Mouse (Mus musculus) monocyte, adult 5-6 weeks (primary cell): ENCODE data around the gene Gal3st3. TPM values are rescaled to one million over a fixed set of nuclear protein-coding genes. Genes with fewer than 3 reads are reported as not detected.

Source experiments
- total RNA-seq: library from RNA; stranded (forward); fragments of 200-1000, 200-491, 200-594 nt; gene quantifications from 3 replicates; pipeline ENCODE4 v1.2.3, GENCODE M21; 2017

Gene Gal3st3
- total RNA-seq, 1 experiment from 2014 or later: not detected

Other genes with a start within 250 kb of the Gal3st3 start
- 0.19 to 0.68 TPM (median 0.21 TPM) in 3 replicates for gene Rin1, start 247.8 kb upstream of the Gal3st3 start, total RNA-seq
- not detected in 3 replicates for gene Cd248, start 230.3 kb upstream of the Gal3st3 start, total RNA-seq
- 0.67 to 7.8 TPM (median 3.3 TPM) in 3 replicates for gene Tmem151a, start 212.8 kb upstream of the Gal3st3 start, total RNA-seq
- 10.4 to 13.3 TPM (median 10.5 TPM) in 3 replicates for gene Yif1a, start 209.8 kb upstream of the Gal3st3 start, total RNA-seq
- 0.32 TPM in 1 of 3 replicates, not detected in the others for gene Cnih2, start 199.8 kb upstream of the Gal3st3 start, total RNA-seq
- 87.3 to 123 TPM (median 101 TPM) in 3 replicates for gene Rab1b, start 191.3 kb upstream of the Gal3st3 start, total RNA-seq
- 9.2 to 25.6 TPM (median 17.2 TPM) in 3 replicates for gene Klc2, start 179.8 kb upstream of the Gal3st3 start, total RNA-seq
- 11.1 to 32.0 TPM (median 19.2 TPM) in 3 replicates for gene Pacs1, start 25.2 kb upstream of the Gal3st3 start, total RNA-seq
- gene Sf3b2, start 2.9 kb upstream of the Gal3st3 start, total RNA-seq: 229 to 250 TPM (median 247 TPM) in 3 replicates
- gene Catsper1, start 37.4 kb downstream of the Gal3st3 start, total RNA-seq: not detected in 3 replicates
- 1.1 TPM in 1 of 3 replicates, not detected in the others for gene Cst6, start 51.2 kb downstream of the Gal3st3 start, total RNA-seq
- gene Eif1ad, start 68.4 kb downstream of the Gal3st3 start, total RNA-seq: 29.9 to 38.8 TPM (median 33.8 TPM) in 3 replicates
- gene Banf1, start 68.8 kb downstream of the Gal3st3 start, total RNA-seq: 9.9 to 29.1 TPM (median 22.3 TPM) in 3 replicates
- gene Sart1, start 90.4 kb downstream of the Gal3st3 start, total RNA-seq: 133 to 142 TPM (median 133 TPM) in 3 replicates
- not detected in 3 replicates for gene Tsga10ip, start 104.2 kb downstream of the Gal3st3 start, total RNA-seq
- 111 to 135 TPM (median 121 TPM) in 3 replicates for gene Drap1, start 126.6 kb downstream of the Gal3st3 start, total RNA-seq
- 10.6 to 20.5 TPM (median 14.0 TPM) in 3 replicates for gene AI837181, start 126.8 kb downstream of the Gal3st3 start, total RNA-seq
- 0.49 to 2.6 TPM (median 2.0 TPM) in 3 replicates for gene Fosl1, start 149.2 kb downstream of the Gal3st3 start, total RNA-seq
- gene Ccdc85b, start 159.6 kb downstream of the Gal3st3 start, total RNA-seq: 1.2 to 4.1 TPM (median 3.8 TPM) in 3 replicates
- 71.3 to 104 TPM (median 95.3 TPM) in 3 replicates for gene Fibp, start 162.3 kb downstream of the Gal3st3 start, total RNA-seq
- gene Ctsw, start 170.2 kb downstream of the Gal3st3 start, total RNA-seq: 113 to 416 TPM (median 150 TPM) in 3 replicates
- gene Efemp2, start 175.6 kb downstream of the Gal3st3 start, total RNA-seq: 2.0 to 5.9 TPM in 2 of 3 replicates, not detected in the other
- gene Mus81, start 190.1 kb downstream of the Gal3st3 start, total RNA-seq: 8.7 to 20.2 TPM (median 11.6 TPM) in 3 replicates
- 931 to 1,266 TPM (median 1,127 TPM) in 3 replicates for gene Cfl1, start 192.1 kb downstream of the Gal3st3 start, total RNA-seq
- 0.29 TPM in 1 of 3 replicates, not detected in the others for gene 1700020D05Rik, start 205.5 kb downstream of the Gal3st3 start, total RNA-seq
- gene Snx32, start 212.2 kb downstream of the Gal3st3 start, total RNA-seq: 2.4 to 6.9 TPM (median 4.7 TPM) in 3 replicates